12 mouse cellular contexts compared by ENCODE assay signal in the genomic region with DNA sequence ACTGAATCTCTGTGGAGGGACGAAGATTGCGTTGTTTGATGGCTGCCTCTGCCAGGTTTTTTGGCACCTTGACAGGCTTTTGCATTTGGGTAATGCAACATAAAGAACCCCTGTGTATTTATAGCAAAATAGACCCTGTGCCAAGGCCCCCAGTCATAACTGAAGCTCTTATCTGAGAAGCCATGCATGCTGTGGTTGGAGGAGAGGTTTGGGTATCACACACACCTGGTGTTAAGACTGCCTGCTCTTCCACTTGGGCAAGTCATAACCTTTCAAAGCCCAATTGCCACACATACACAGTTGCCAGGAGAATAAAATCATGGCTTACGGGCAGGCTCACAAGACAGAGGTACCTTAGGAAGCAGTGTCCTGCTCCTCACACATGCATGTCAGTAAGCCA.
"Had no signal": no experiment of that assay in that cellular context is flagged by ENCODE, and none has a peak within 500 bp of the region (broad histone marks: within the 10 kb centered on the region; RNA-seq: fewer than 3 reads in every experiment).

No protein-coding gene starts in this region.

- H3K9ac ChIP-seq: kidney, embryonic 15.5 days; liver, embryonic 15.5 days; midbrain, embryonic 15.5 days had no signal

- DNase-seq: kidney, postnatal 14 days; lung, adult 2 months; lung, postnatal 36 days had no signal

- H3K36me3 ChIP-seq: kidney, embryonic 15.5 days; limb, embryonic 10.5 days; liver, embryonic 15.5 days; midbrain, embryonic 15.5 days had no signal

- H3K4me1 ChIP-seq: kidney, embryonic 15.5 days; limb, embryonic 10.5 days; liver, embryonic 15.5 days; midbrain, embryonic 15.5 days had no signal

- ATAC-seq: lung, postnatal 0 days; midbrain, embryonic 15.5 days had no signal

- H3K27ac ChIP-seq: kidney, embryonic 15.5 days; left cerebral cortex, adult 2 months; limb, embryonic 10.5 days; liver, embryonic 15.5 days; midbrain, embryonic 15.5 days; stomach, postnatal 0 days had no signal

- H3K27me3 ChIP-seq: kidney, embryonic 15.5 days; liver, embryonic 15.5 days; midbrain, embryonic 15.5 days had no signal

- H3K4me2 ChIP-seq: kidney, embryonic 15.5 days; liver, embryonic 11.5 days; liver, embryonic 15.5 days; midbrain, embryonic 11.5 days; midbrain, embryonic 15.5 days had no signal

- H3K9me3 ChIP-seq: kidney, embryonic 15.5 days; limb, embryonic 10.5 days; liver, embryonic 15.5 days; midbrain, embryonic 15.5 days had no signal

- H3K4me3 ChIP-seq: kidney, embryonic 15.5 days; left cerebral cortex, adult 2 months; limb, embryonic 10.5 days; liver, embryonic 15.5 days; midbrain, embryonic 15.5 days had no signal
